Mouse (Mus musculus) E14TG2a.4 (cell line): Measurements from ENCODE around the gene Dip2c.

Experiments
- CTCF ChIP-seq: conservative IDR thresholded peaks from 2 replicates; pipeline ENCODE4 v1.5.1; 2014; ENCODE audit warnings: low read length
- NANOG ChIP-seq: IDR thresholded peaks from 2 replicates; pipeline ENCODE4 v1.6.1; 2014; ENCODE audit warnings: borderline replicate concordance, low read length, mixed read lengths

DNA sequence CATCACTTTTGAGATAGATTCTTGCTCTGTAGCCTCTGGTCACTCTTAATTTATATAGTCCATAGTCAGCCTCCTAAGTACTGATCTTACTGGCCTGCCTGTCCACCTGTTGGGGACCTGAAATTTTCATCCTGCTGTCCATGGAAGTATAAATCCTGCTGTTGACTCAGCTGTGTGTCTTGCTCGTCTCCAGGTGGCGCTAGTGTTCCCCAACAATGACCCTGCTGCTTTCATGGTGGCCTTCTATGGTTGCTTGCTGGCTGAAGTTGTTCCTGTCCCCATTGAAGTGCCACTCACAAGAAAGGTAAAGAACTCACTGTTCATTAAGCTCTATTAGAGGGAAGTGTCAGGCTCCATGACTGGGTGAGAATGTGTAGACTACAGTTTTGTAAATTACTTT, 286.6 kb downstream of the Dip2c start:
- peak; percentile 84 for TF ChIP-seq CTCF
- TF ChIP-seq NANOG: no peak
